Mouse (Mus musculus) erythroblast, embryonic 14.5 days (primary cell): Measurements from ENCODE around the gene Ap1m1. TPM values are rescaled to one million over a fixed set of nuclear protein-coding genes. Genes with fewer than 3 reads are reported as not detected.

ENCODE experiments used
- H3K27me3 ChIP-seq: 2 replicates; pipeline ENCODE4 v1.6.1; 2012; ENCODE audit warnings: inconsistent platforms; ENCODE audit not compliant: control insufficient read depth
- H3K36me3 ChIP-seq: 2 replicates; pipeline ENCODE4 v1.6.1; 2012; ENCODE audit warnings: mild to moderate bottlenecking, inconsistent platforms; ENCODE audit not compliant: control insufficient read depth
- H3K4me1 ChIP-seq: 2 replicates; pipeline ENCODE4 v1.6.1; 2012; ENCODE audit warnings: inconsistent platforms; ENCODE audit not compliant: control insufficient read depth
- H3K4me3 ChIP-seq: replicated peaks from 2 replicates; pipeline ENCODE3; 2012; ENCODE audit warnings: moderate library complexity, mild to moderate bottlenecking, inconsistent platforms
- H3K9me3 ChIP-seq: 2 replicates; pipeline ENCODE4 v1.6.1; 2012; ENCODE audit warnings: low read length, inconsistent platforms, mixed read lengths; ENCODE audit not compliant: control insufficient read depth
- GATA1 ChIP-seq: IDR thresholded peaks from 2 replicates; pipeline ENCODE4 v1.6.1; 2012; ENCODE audit warnings: low read length, inconsistent platforms, mixed read lengths
- TAL1 ChIP-seq: IDR thresholded peaks from 3 replicates; pipeline ENCODE4 v1.6.1; 2012; ENCODE audit warnings: low read length, inconsistent platforms, mixed read lengths
- polyA plus RNA-seq: library from polyadenylated mRNA; stranded (reverse); fragments of >175 nt; gene quantifications from 2 replicates; pipeline ENCODE4 v1.2.3, GENCODE M21; 2012

Ap1m1 gene
- polyA plus RNA-seq, 1 experiment, result 18.4 TPM

GRCm38 (mm10) chr8:72296561-72296960, 56.7 kb downstream of the Ap1m1 start:
- Histone ChIP-seq H3K27me3 (no peaks in the 10 kb centered on the region), H3K4me3 (no peak overlapping the region), H3K4me1 (no peaks in the 10 kb centered on the region), H3K36me3 (no peaks in the 10 kb centered on the region), H3K9me3 (no peaks in the 10 kb centered on the region)
- TF ChIP-seq TAL1, result no peak
- TF ChIP-seq GATA1, result no peak

- Histone ChIP-seq H3K4me3 (no peak overlapping the region), H3K4me1 (no peaks in the 10 kb centered on the region), H3K36me3 (no peaks in the 10 kb centered on the region), H3K27me3 (no peaks in the 10 kb centered on the region), H3K9me3 (no peaks in the 10 kb centered on the region)
- TF ChIP-seq GATA1 (no peak), TAL1 (no peak)
Measured at GRCm38 (mm10) chr8:72298928-72299327, 59.1 kb downstream of the Ap1m1 start.

GRCm38 (mm10) chr8:72300654-72301400, 61.0 kb downstream of the Ap1m1 start:
- no peaks in the 10 kb centered on the region for H3K27me3 ChIP-seq
- no peaks in the 10 kb centered on the region for H3K4me1 ChIP-seq
- no peaks in the 10 kb centered on the region for H3K36me3 ChIP-seq
- no peak overlapping the region for H3K4me3 ChIP-seq
- H3K9me3 ChIP-seq, result no peaks in the 10 kb centered on the region
- TF ChIP-seq GATA1 (no peak), TAL1 (no peak)

GRCm38 (mm10) chr8:72301497-72301896, 61.7 kb downstream of the Ap1m1 start:
- Histone ChIP-seq H3K4me3 (no peak overlapping the region), H3K36me3 (no peaks in the 10 kb centered on the region), H3K9me3 (no peaks in the 10 kb centered on the region), H3K27me3 (no peaks in the 10 kb centered on the region), H3K4me1 (no peaks in the 10 kb centered on the region)
- TF ChIP-seq GATA1 (no peak), TAL1 (no peak)

- Histone ChIP-seq H3K4me1 (no peaks in the 10 kb centered on the region; the same call in 1 of the 2 replicates), H3K27me3 (no peaks in the 10 kb centered on the region), H3K36me3 (no peaks in the 10 kb centered on the region), H3K4me3 (no peak overlapping the region), H3K9me3 (no peaks in the 10 kb centered on the region)
- no peak for TF ChIP-seq TAL1
- TF ChIP-seq GATA1, result no peak
Measured at GRCm38 (mm10) chr8:72302986-72303612, 63.3 kb downstream of the Ap1m1 start.

GRCm38 (mm10) chr8:72303633-72304032, 63.8 kb downstream of the Ap1m1 start:
- no peaks in the 10 kb centered on the region for H3K36me3 ChIP-seq
- TF ChIP-seq GATA1 (no peak), TAL1 (no peak)
- H3K4me3 ChIP-seq, result no peak overlapping the region
- H3K27me3 ChIP-seq, result no peaks in the 10 kb centered on the region
- no peaks in the 10 kb centered on the region; the same call in 1 of the 2 replicates for H3K4me1 ChIP-seq
- no peaks in the 10 kb centered on the region for H3K9me3 ChIP-seq

GRCm38 (mm10) chr8:72305210-72305905, 65.5 kb downstream of the Ap1m1 start, which contains the start of gene Gm10282:
Gm10282 (minus strand) TSS chr8:72305260.
- no peaks in the 10 kb centered on the region for H3K9me3 ChIP-seq
- TF ChIP-seq GATA1 (no peak), TAL1 (no peak)
- H3K36me3 ChIP-seq, result no peaks in the 10 kb centered on the region
- no peaks in the 10 kb centered on the region; the same call in 1 of the 2 replicates for H3K4me1 ChIP-seq
- no peak within 1 kb of the TSS for H3K4me3 ChIP-seq
- no peaks in the 10 kb centered on the region for H3K27me3 ChIP-seq

GRCm38 (mm10) chr8:72306913-72307312, 67.1 kb downstream of the Ap1m1 start:
- Histone ChIP-seq H3K36me3 (no peaks in the 10 kb centered on the region), H3K9me3 (no peaks in the 10 kb centered on the region), H3K4me1 (no peaks in the 10 kb centered on the region; the same call in 1 of the 2 replicates), H3K27me3 (no peaks in the 10 kb centered on the region), H3K4me3 (no peak overlapping the region)
- no peak for TF ChIP-seq TAL1
- TF ChIP-seq GATA1, result no peak

Other genes starting within 250 kb of the Ap1m1 start
- gene Cyp4f18, start 230.4 kb upstream of the Ap1m1 start, polyA plus RNA-seq, result 0.16 and 0.19 TPM in 2 replicates
- not detected in 2 replicates for gene Olfr372, start 198.8 kb upstream of the Ap1m1 start, polyA plus RNA-seq
- not detected in 2 replicates for gene Olfr373, start 156.8 kb upstream of the Ap1m1 start, polyA plus RNA-seq
- not detected in 2 replicates for gene Olfr374, start 133.0 kb upstream of the Ap1m1 start, polyA plus RNA-seq
- 0.21 and 0.24 TPM in 2 replicates for gene Tpm4, start 105.0 kb upstream of the Ap1m1 start, polyA plus RNA-seq
- 5.4 and 6.2 TPM in 2 replicates for gene Rab8a, start 78.8 kb upstream of the Ap1m1 start, polyA plus RNA-seq
- 0.04 and 0.05 TPM in 2 replicates for gene Hsh2d, start 50.4 kb upstream of the Ap1m1 start, polyA plus RNA-seq
- not detected in 2 replicates for gene Cib3, start 27.2 kb upstream of the Ap1m1 start, polyA plus RNA-seq
- not detected in 2 replicates for gene Gm11034, start 26.4 kb upstream of the Ap1m1 start, polyA plus RNA-seq
- 7.4 and 8.4 TPM in 2 replicates for gene Fam32a, start 20.3 kb upstream of the Ap1m1 start, polyA plus RNA-seq
- 5.6 and 6.0 TPM in 2 replicates for gene Gm10282, start 65.2 kb downstream of the Ap1m1 start, polyA plus RNA-seq
- 1.4 TPM in 2 replicates for gene Klf2, start 79.0 kb downstream of the Ap1m1 start, polyA plus RNA-seq
- 3.2 and 4.0 TPM in 2 replicates for gene Eps15l1, start 181.4 kb downstream of the Ap1m1 start, polyA plus RNA-seq
- not detected in 2 replicates for gene Calr3, start 203.9 kb downstream of the Ap1m1 start, polyA plus RNA-seq
- 0.05 and 0.08 TPM in 2 replicates for gene 1700030K09Rik, start 203.9 kb downstream of the Ap1m1 start, polyA plus RNA-seq
- gene Cherp, start 235.2 kb downstream of the Ap1m1 start, polyA plus RNA-seq, result 13.3 and 16.8 TPM in 2 replicates